Mouse (Mus musculus) cortical plate, adult 2 months (tissue): Measurements from ENCODE around the gene Lamc2. TPM values are rescaled to one million over a fixed set of nuclear protein-coding genes. Genes with fewer than 3 reads are reported as not detected.

ENCODE experiments used
- H3K27ac ChIP-seq: fragments of 200-500 bp; 2 replicates; pipeline ENCODE4 v1.5.1; 2012; ENCODE audit warnings: low read length, control low read depth, inconsistent platforms; ENCODE audit not compliant: insufficient read depth
- H3K4me1 ChIP-seq: fragments of 200-500 bp; 2 replicates; pipeline ENCODE4 v1.6.1; 2011; ENCODE audit warnings: low read length; ENCODE audit not compliant: control insufficient read depth, insufficient read depth
- H3K4me3 ChIP-seq: fragments of 200-500 bp; 2 replicates; pipeline ENCODE4 v1.5.1; 2011; ENCODE audit warnings: mild to moderate bottlenecking, low read length, control low read depth; ENCODE audit not compliant: insufficient read depth
- CTCF ChIP-seq: fragments of 200-500 bp; IDR thresholded peaks from 2 replicates; pipeline ENCODE4 v1.5.1; 2011; ENCODE audit warnings: mild to moderate bottlenecking, control low read depth, low read length; ENCODE audit not compliant: insufficient read depth; ENCODE audit errors: extremely low read depth
- POLR2A ChIP-seq: fragments of 200-500 bp; IDR thresholded peaks from 2 replicates; pipeline ENCODE4 v1.6.1; 2011; ENCODE audit warnings: mild to moderate bottlenecking, low read length, control low read depth; ENCODE audit not compliant: insufficient read depth; ENCODE audit errors: extremely low read depth
- polyA plus RNA-seq: library from polyadenylated mRNA; depleted of rRNA; stranded (reverse); fragments of >200 nt; gene quantifications from 2 replicates; pipeline ENCODE4 v1.2.3, GENCODE M21; 2012

Gene Lamc2
- polyA plus RNA-seq, 1 experiment = 8.1 TPM

- no peak overlapping the region for H3K4me3 ChIP-seq
- TF ChIP-seq CTCF = no peak
- no peak for TF ChIP-seq POLR2A
- H3K27ac ChIP-seq = no peak overlapping the region
Measured at GRCm38 (mm10) chr1:153215676-153216075, 29.4 kb upstream of the Lamc2 start.

GRCm38 (mm10) chr1:153210992-153211391, 24.7 kb upstream of the Lamc2 start:
- no peak overlapping the region for H3K27ac ChIP-seq
- no peak for TF ChIP-seq CTCF
- no peak for TF ChIP-seq POLR2A
- no peaks in the 10 kb centered on the region; the same call in 1 of the 2 replicates for H3K4me1 ChIP-seq
- H3K4me3 ChIP-seq = no peak overlapping the region

More at GRCm38 (mm10) chr1:153215676-153216075, 29.4 kb upstream of the Lamc2 start:
- H3K4me1 ChIP-seq = no peaks in the 10 kb centered on the region

GRCm38 (mm10) chr1:153210198-153210597, 24.0 kb upstream of the Lamc2 start:
- no peak overlapping the region for H3K4me3 ChIP-seq
- H3K4me1 ChIP-seq = no peaks in the 10 kb centered on the region; the same call in 1 of the 2 replicates
- TF ChIP-seq CTCF (no peak), POLR2A (no peak)
- H3K27ac ChIP-seq = no peak overlapping the region

- no peak for TF ChIP-seq CTCF
- TF ChIP-seq POLR2A = no peak
- 0 out of 2 replicates have a peak, but pooled peaks cover 2% of the 10 kb centered on the region for H3K4me1 ChIP-seq
Measured at GRCm38 (mm10) chr1:153202195-153202594, 15.9 kb upstream of the Lamc2 start.

GRCm38 (mm10) chr1:153201448-153201847, 15.2 kb upstream of the Lamc2 start:
- Histone ChIP-seq H3K27ac (0 out of 2 replicates have a peak overlapping the region, but pooled peaks have one; percentile 22), H3K4me3 (no peak overlapping the region), H3K4me1 (0 out of 2 replicates have a peak, but pooled peaks cover 2% of the 10 kb centered on the region)
- TF ChIP-seq CTCF (no peak), POLR2A (no peak)

More at GRCm38 (mm10) chr1:153202195-153202594, 15.9 kb upstream of the Lamc2 start:
- Histone ChIP-seq H3K27ac (no peak overlapping the region), H3K4me3 (no peak overlapping the region)

- 0 out of 2 replicates have a peak, but pooled peaks cover 2% of the 10 kb centered on the region for H3K4me1 ChIP-seq
- no peak overlapping the region for H3K4me3 ChIP-seq
- H3K27ac ChIP-seq = no peak overlapping the region
- no peak for TF ChIP-seq CTCF
- no peak for TF ChIP-seq POLR2A
Measured at GRCm38 (mm10) chr1:153197316-153197850, 11.1 kb upstream of the Lamc2 start.

GRCm38 (mm10) chr1:153192945-153193344, 6.7 kb upstream of the Lamc2 start:
- H3K4me3 ChIP-seq = no peak overlapping the region
- H3K27ac ChIP-seq = no peak overlapping the region
- H3K4me1 ChIP-seq = no peaks in the 10 kb centered on the region
- no peak for TF ChIP-seq POLR2A
- TF ChIP-seq CTCF = no peak

GRCm38 (mm10) chr1:153192379-153192778, 6.1 kb upstream of the Lamc2 start:
- H3K4me1 ChIP-seq = no peaks in the 10 kb centered on the region
- H3K27ac ChIP-seq = no peak overlapping the region
- TF ChIP-seq CTCF (no peak), POLR2A (no peak)
- H3K4me3 ChIP-seq = no peak overlapping the region

GRCm38 (mm10) chr1:153191943-153192329, 5.7 kb upstream of the Lamc2 start:
- H3K27ac ChIP-seq = no peak overlapping the region
- H3K4me1 ChIP-seq = no peaks in the 10 kb centered on the region
- H3K4me3 ChIP-seq = no peak overlapping the region
- no peak for TF ChIP-seq POLR2A
- no peak for TF ChIP-seq CTCF

- TF ChIP-seq POLR2A = no peak
- no peak for TF ChIP-seq CTCF
- H3K27ac ChIP-seq = no peak overlapping the region
- no peak overlapping the region for H3K4me3 ChIP-seq
- no peaks in the 10 kb centered on the region for H3K4me1 ChIP-seq
Measured at GRCm38 (mm10) chr1:153191237-153191942, 5.1 kb upstream of the Lamc2 start.
